Mouse (Mus musculus): ENCODE measurements at regions not wholly inside any gene's neighbourhood (a gene's known extent, or its start where the extent isn't known, plus 50 kb on each side); places are given as distances from the start of the nearest gene placed in this dataset.

GRCm38 (mm10) chr13:26088727-26089126 lies 681.2 kb downstream of the Hdgfl1 start:
- H3K36me3 ChIP-seq, result no peaks in the 10 kb centered on the region
- no peaks in the 10 kb centered on the region for H3K27me3 ChIP-seq (ENCODE audit: low read depth, poor library complexity, severe bottlenecking)
- H3K4me3 ChIP-seq, result no peak overlapping the region
- 88% methylated on average over 3 of the region's 3 CpGs for WGBS
- H3K27ac ChIP-seq, result no peak overlapping the region
- H3K9me3 ChIP-seq (replicated peaks), result no peaks in the 10 kb centered on the region
- H3K4me1 ChIP-seq, result no peaks in the 10 kb centered on the region
- no peak for DNase-seq (ENCODE audit: low spot score)

DNA sequence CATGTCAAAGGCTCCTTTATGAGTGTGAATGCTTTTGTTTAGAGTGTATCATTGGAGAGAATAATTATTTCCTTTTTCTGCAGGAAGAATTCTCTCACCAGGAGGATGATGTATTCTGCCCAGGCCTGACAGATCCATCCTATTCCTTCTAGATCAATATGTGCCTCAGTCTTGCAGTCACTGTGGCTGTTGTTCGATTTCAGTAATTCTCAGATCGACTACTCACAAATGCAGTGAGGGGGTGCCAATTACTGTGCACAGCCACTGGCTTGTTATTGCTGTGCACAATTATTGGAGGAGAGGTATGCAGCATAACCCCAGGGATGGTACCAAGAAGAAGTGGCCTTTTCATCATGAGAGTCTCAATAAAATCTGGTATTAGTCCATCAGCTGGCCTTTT lies 689.2 kb downstream of the Hdgfl1 start:
- H3K4me1 ChIP-seq, result peaks cover 22% of the 10 kb centered on the region
- H3K27me3 ChIP-seq (ENCODE audit: low read depth, poor library complexity, severe bottlenecking), result no peaks in the 10 kb centered on the region
- no peaks in the 10 kb centered on the region for H3K9me3 ChIP-seq (replicated peaks)
- H3K27ac ChIP-seq, result peak overlapping the region; percentile 69
- no peaks in the 10 kb centered on the region for H3K36me3 ChIP-seq
- peak; percentile 32 for DNase-seq (ENCODE audit: low spot score)
- WGBS, result 78% methylated on average over 2 of the region's 2 CpGs
- H3K4me3 ChIP-seq, result no peak overlapping the region

- 41% methylated on average over 4 of the region's 4 CpGs for WGBS
Observed at GRCm38 (mm10) chr13:26080302-26080701, 689.7 kb downstream of the Hdgfl1 start.

DNA sequence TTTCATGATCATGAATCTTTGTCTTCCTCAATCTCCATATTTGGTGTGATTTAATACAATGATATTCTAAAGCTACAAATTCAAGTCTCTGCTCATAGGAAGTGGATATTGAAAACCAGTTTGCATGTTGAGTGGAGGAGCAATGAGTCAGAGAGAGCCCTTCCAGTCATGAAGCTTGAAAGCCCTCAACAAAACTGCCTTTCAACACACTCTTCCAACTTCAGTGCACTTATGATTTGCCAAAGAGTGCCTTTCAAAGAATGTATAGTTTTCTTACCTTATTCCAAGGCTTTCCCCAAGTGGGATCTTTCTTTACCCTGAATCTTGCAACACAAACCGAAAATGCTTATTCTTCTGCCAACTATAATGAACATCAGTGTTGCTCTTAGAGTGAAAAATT lies 690.6 kb downstream of the Hdgfl1 start:
- no peaks in the 10 kb centered on the region for H3K9me3 ChIP-seq (replicated peaks)
- no peak for DNase-seq (ENCODE audit: low spot score)
- whole genome bisulfite sequencing, result 94% methylated on average over 1 of the region's 1 CpGs
- H3K27ac ChIP-seq, result peak overlapping the region; percentile 57; the same call in 1 of the 2 replicates
- no peaks in the 10 kb centered on the region for H3K27me3 ChIP-seq (ENCODE audit: low read depth, poor library complexity, severe bottlenecking)
- H3K36me3 ChIP-seq, result no peaks in the 10 kb centered on the region
- peaks cover 22% of the 10 kb centered on the region for H3K4me1 ChIP-seq
- H3K4me3 ChIP-seq, result no peak overlapping the region

More at GRCm38 (mm10) chr13:26080302-26080701, 689.7 kb downstream of the Hdgfl1 start:
- no peaks in the 10 kb centered on the region for H3K36me3 ChIP-seq
- H3K27ac ChIP-seq, result peak overlapping the region; percentile 69; the same call in 1 of the 2 replicates
- no peak overlapping the region for H3K4me3 ChIP-seq
- no peaks in the 10 kb centered on the region for H3K27me3 ChIP-seq (ENCODE audit: low read depth, poor library complexity, severe bottlenecking)
- no peaks in the 10 kb centered on the region for H3K9me3 ChIP-seq (replicated peaks)
- DNase-seq (ENCODE audit: low spot score), result peak; percentile 46
- peaks cover 22% of the 10 kb centered on the region for H3K4me1 ChIP-seq

- DNase-seq (ENCODE audit: low spot score), result no peak
- Histone ChIP-seq H3K36me3 (no peaks in the 10 kb centered on the region), H3K27me3 (ENCODE audit: low read depth, poor library complexity, severe bottlenecking) (no peaks in the 10 kb centered on the region)
Observed at GRCm38 (mm10) chr13:26061322-26061721, 708.6 kb downstream of the Hdgfl1 start.

GRCm38 (mm10) chr13:26037699-26038098 lies 732.3 kb downstream of the Hdgfl1 start:
- no peak overlapping the region for H3K27ac ChIP-seq
- no peaks in the 10 kb centered on the region for H3K4me1 ChIP-seq
- H3K36me3 ChIP-seq, result no peaks in the 10 kb centered on the region
- no peaks in the 10 kb centered on the region for H3K9me3 ChIP-seq (replicated peaks)
- DNase-seq (ENCODE audit: low spot score), result no peak
- H3K4me3 ChIP-seq, result no peak overlapping the region
- no peaks in the 10 kb centered on the region for H3K27me3 ChIP-seq (ENCODE audit: low read depth, poor library complexity, severe bottlenecking)

More at GRCm38 (mm10) chr13:26061322-26061721, 708.6 kb downstream of the Hdgfl1 start:
- H3K27ac ChIP-seq, result no peak overlapping the region
- no peaks in the 10 kb centered on the region for H3K9me3 ChIP-seq (replicated peaks)
- 0 out of 2 replicates have a peak, but pooled peaks cover 3% of the 10 kb centered on the region for H3K4me1 ChIP-seq
- no peak overlapping the region for H3K4me3 ChIP-seq
- WGBS, result 50% methylated on average over 2 of the region's 2 CpGs

DNA sequence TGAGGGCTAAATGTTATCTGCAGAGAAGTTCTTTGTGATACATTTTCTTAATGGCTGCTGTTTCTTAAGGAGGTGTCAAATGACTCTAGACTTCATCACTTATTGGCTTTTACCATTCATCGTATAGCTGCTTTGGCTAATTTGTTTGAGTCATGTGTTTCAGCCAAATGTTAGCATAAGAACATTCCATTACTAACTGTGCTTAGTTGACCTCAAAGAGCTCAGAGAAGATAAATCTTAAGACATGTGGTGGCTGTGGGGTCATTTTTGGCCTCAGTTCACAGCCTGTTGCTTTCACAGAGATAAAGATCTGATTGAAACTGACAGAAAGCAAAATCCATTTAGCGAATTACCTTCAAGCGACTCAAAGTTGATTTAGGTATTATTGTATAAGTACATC lies 743.6 kb downstream of the Hdgfl1 start:
- H3K4me1 ChIP-seq, result no peaks in the 10 kb centered on the region
- H3K27ac ChIP-seq, result no peak overlapping the region
- no peak overlapping the region for H3K4me3 ChIP-seq
- H3K9me3 ChIP-seq (replicated peaks), result no peaks in the 10 kb centered on the region
- no peak for DNase-seq (ENCODE audit: low spot score)
- H3K27me3 ChIP-seq (ENCODE audit: low read depth, poor library complexity, severe bottlenecking), result no peaks in the 10 kb centered on the region
- H3K36me3 ChIP-seq, result no peaks in the 10 kb centered on the region
- WGBS, result 41% methylated on average over 3 of the region's 3 CpGs

DNA sequence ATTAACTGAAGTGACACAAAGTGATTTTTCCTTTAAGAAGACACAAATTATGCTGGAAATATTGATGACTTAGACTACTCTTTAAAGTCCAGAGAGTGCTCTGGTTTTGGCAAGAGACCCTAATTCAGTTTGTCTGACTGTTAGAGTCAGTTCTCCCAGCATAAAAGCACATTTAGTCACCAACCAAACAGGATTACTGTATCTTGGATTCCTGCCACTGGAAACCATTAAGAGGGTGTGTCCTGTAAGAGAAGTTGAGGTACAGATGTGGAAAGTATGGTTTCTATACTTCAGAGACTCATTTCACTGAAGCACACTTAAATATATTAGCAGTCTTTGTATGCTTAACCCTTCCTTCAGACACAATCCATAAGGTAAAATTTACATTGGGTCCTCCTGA lies 745.3 kb downstream of the Hdgfl1 start:
- no peak overlapping the region for H3K4me3 ChIP-seq
- H3K4me1 ChIP-seq, result no peaks in the 10 kb centered on the region
- H3K27ac ChIP-seq, result no peak overlapping the region
- DNase-seq (ENCODE audit: low spot score), result no peak
- no peaks in the 10 kb centered on the region for H3K27me3 ChIP-seq (ENCODE audit: low read depth, poor library complexity, severe bottlenecking)
- no peaks in the 10 kb centered on the region for H3K9me3 ChIP-seq (replicated peaks)
- no peaks in the 10 kb centered on the region for H3K36me3 ChIP-seq

DNA sequence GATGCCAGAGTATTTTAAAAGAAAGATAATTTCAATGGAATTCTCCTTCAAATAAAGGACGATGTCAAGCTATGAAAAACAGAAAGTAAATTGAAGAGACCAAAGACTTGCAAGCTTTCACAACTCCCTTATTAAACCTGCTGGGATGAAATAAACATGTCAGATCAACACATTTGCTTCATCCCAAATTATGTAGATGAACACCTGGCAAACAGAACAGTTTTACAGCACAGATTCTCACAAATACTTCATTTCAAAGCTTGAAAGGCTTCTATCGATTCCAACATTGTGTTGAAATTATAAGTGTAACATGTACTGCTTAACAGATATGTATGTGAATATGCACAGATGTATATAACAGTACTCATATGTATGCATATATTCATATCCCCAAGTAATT lies 749.5 kb downstream of the Hdgfl1 start:
- Histone ChIP-seq H3K9me3 (replicated peaks) (no peaks in the 10 kb centered on the region), H3K4me1 (no peaks in the 10 kb centered on the region), H3K27me3 (ENCODE audit: low read depth, poor library complexity, severe bottlenecking) (no peaks in the 10 kb centered on the region), H3K4me3 (no peak overlapping the region), H3K27ac (no peak overlapping the region), H3K36me3 (no peaks in the 10 kb centered on the region)
- 88% methylated on average over 2 of the region's 2 CpGs for WGBS
- DNase-seq (ENCODE audit: low spot score), result no peak

- no peak overlapping the region for H3K4me3 ChIP-seq
- WGBS, result 91% methylated on average over 1 of the region's 1 CpGs
Observed at GRCm38 (mm10) chr13:26009131-26009530, 738.8 kb upstream of the Nrsn1 start.

GRCm38 (mm10) chr13:26004768-26005560 lies 734.7 kb upstream of the Nrsn1 start:
- Histone ChIP-seq H3K27ac (no peak overlapping the region), H3K4me3 (no peak overlapping the region), H3K4me1 (no peaks in the 10 kb centered on the region), H3K36me3 (no peaks in the 10 kb centered on the region), H3K27me3 (ENCODE audit: low read depth, poor library complexity, severe bottlenecking) (no peaks in the 10 kb centered on the region), H3K9me3 (replicated peaks) (no peaks in the 10 kb centered on the region)
- no peak for DNase-seq (ENCODE audit: low spot score)
- 91% methylated on average over 7 of the region's 7 CpGs for WGBS

More at GRCm38 (mm10) chr13:26009131-26009530, 738.8 kb upstream of the Nrsn1 start:
- no peaks in the 10 kb centered on the region for H3K9me3 ChIP-seq (replicated peaks)
- H3K36me3 ChIP-seq, result no peaks in the 10 kb centered on the region
- H3K4me1 ChIP-seq, result no peaks in the 10 kb centered on the region
- no peak overlapping the region for H3K27ac ChIP-seq
- H3K27me3 ChIP-seq (ENCODE audit: low read depth, poor library complexity, severe bottlenecking), result no peaks in the 10 kb centered on the region
- DNase-seq (ENCODE audit: low spot score), result no peak

- WGBS, result 80% methylated on average over 1 of the region's 1 CpGs
- Histone ChIP-seq H3K36me3 (no peaks in the 10 kb centered on the region), H3K27me3 (ENCODE audit: low read depth, poor library complexity, severe bottlenecking) (no peaks in the 10 kb centered on the region), H3K4me1 (no peaks in the 10 kb centered on the region), H3K9me3 (replicated peaks) (no peaks in the 10 kb centered on the region), H3K4me3 (no peak overlapping the region), H3K27ac (no peak overlapping the region)
- DNase-seq (ENCODE audit: low spot score), result no peak
Observed at GRCm38 (mm10) chr13:25993526-25993925, 723.2 kb upstream of the Nrsn1 start.

DNA sequence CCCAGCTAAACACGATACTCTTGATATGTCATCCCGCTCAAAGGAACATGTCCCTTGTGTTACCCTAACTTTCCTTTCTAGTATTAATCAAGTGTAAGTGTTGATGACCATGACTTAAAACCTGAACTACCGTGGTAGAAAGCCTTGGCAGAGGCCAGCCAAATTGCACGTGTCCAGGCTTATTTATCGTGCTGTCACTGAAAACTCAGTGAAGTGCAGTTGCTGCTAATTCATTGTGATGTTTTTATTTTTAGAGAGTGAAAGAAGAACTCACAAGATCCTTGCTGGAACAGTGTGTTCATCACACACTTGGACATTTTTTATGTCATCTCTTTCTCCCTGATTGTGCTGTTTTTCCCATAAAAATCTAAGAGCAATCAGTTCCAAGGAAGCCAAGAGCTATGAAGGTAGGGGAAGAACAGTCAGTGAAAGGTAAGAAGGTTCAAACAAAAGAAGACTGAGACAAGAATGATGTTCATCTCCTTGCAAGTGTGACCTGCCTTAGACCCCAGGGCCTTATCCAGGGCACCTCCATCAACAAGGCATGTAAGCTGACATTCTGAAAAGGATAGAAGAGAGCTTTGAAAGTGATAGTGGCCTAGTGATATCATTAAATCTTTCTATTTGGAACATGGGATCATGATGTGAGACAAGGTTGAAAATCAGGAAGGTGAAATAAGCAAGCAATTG lies 718.9 kb upstream of the Nrsn1 start:
- no peaks in the 10 kb centered on the region for H3K9me3 ChIP-seq (replicated peaks)
- DNase-seq (ENCODE audit: low spot score), result no peak
- 79% methylated on average over 5 of the region's 5 CpGs for WGBS
- no peaks in the 10 kb centered on the region for H3K27me3 ChIP-seq (ENCODE audit: low read depth, poor library complexity, severe bottlenecking)
- H3K4me1 ChIP-seq, result no peaks in the 10 kb centered on the region
- H3K36me3 ChIP-seq, result no peaks in the 10 kb centered on the region
- H3K27ac ChIP-seq, result no peak overlapping the region
- H3K4me3 ChIP-seq, result no peak overlapping the region

All from limb, embryonic 10.5 days (tissue).